ENCODE assay signal across 29 mouse cellular contexts in the genomic region with DNA sequence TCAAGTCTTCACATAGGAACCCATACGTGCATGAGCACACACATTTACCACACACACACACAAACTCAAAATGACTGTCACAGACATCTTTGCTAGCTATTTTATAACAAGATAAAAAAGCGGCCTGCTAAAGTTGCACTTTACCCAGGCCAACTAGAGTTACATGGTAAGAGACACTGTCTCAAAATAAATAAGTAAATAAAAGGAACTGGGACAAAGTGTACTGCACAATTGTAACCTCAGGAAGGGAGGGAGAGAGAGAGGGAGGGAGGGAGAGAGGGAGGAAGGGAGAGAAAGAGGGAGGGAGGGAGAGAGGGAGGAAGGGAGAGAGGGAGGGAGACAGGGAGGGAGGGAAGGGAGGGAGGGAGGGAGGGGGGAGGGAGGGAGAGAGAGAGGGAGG. TPM values are rescaled to one million over a fixed set of nuclear protein-coding genes. Genes with fewer than 3 reads are reported as not detected.
DNase-seq lines count a peak whose midpoint lies in the region; ATAC-seq and TF ChIP-seq lines count a peak whose summit lies in the region.
"Had no signal": no experiment of that assay in that cellular context is flagged by ENCODE, and none has a peak within 500 bp of the region (broad histone marks: within the 10 kb centered on the region; RNA-seq: fewer than 3 reads in every experiment).

No protein-coding gene starts in this region.

- H3K79me2 ChIP-seq in liver, adult 2 months (ENCODE audit: control insufficient read depth, insufficient read depth, low read length) = no peaks in the 10 kb centered on the region

- no peak overlapping the region for H3K4me2 ChIP-seq in kidney, embryonic 15.5 days
- H3K4me2 ChIP-seq in liver, embryonic 12.5 days = no peak overlapping the region
- H3K4me2 ChIP-seq in liver, embryonic 16.5 days (ENCODE audit: low read depth, low read length) = no peak overlapping the region
- H3K4me2 ChIP-seq in liver, postnatal 0 days (ENCODE audit: low read depth, low read length) = no peak overlapping the region
- H3K4me2 ChIP-seq: embryonic facial prominence, embryonic 12.5 days; forebrain, embryonic 13.5 days; forebrain, embryonic 15.5 days had no signal

- no peaks in the 10 kb centered on the region for H3K27me3 ChIP-seq in kidney, adult 2 months (replicated peaks; ENCODE audit: control insufficient read depth, insufficient read depth, low read length)
- H3K27me3 ChIP-seq in kidney, embryonic 15.5 days = no peaks in the 10 kb centered on the region
- H3K27me3 ChIP-seq in liver, adult 2 months (ENCODE audit: control insufficient read depth, insufficient read depth, low read length) = no peaks in the 10 kb centered on the region
- H3K27me3 ChIP-seq in liver, embryonic 12.5 days (replicated peaks) = peaks cover 23% of the 10 kb centered on the region
- H3K27me3 ChIP-seq in liver, embryonic 16.5 days (ENCODE audit: control insufficient read depth, insufficient read depth, low read depth, low read length) = peaks cover 3% of the 10 kb centered on the region; the same call in 1 of the 2 replicates
- no peaks in the 10 kb centered on the region for H3K27me3 ChIP-seq in liver, postnatal 0 days (ENCODE audit: insufficient read depth, low read length)
- H3K27me3 ChIP-seq: embryonic facial prominence, embryonic 12.5 days; forebrain, embryonic 13.5 days; forebrain, embryonic 15.5 days had no signal

- no peaks in the 10 kb centered on the region for H3K36me3 ChIP-seq in kidney, adult 2 months (ENCODE audit: control insufficient read depth, insufficient read depth, low read length)
- no peaks in the 10 kb centered on the region for H3K36me3 ChIP-seq in kidney, embryonic 15.5 days
- H3K36me3 ChIP-seq in liver, adult 2 months (ENCODE audit: control insufficient read depth, insufficient read depth, low read length) = no peaks in the 10 kb centered on the region
- H3K36me3 ChIP-seq in liver, embryonic 12.5 days = no peaks in the 10 kb centered on the region
- no peaks in the 10 kb centered on the region for H3K36me3 ChIP-seq in liver, embryonic 16.5 days (ENCODE audit: control insufficient read depth, insufficient read depth)
- no peaks in the 10 kb centered on the region for H3K36me3 ChIP-seq in liver, postnatal 0 days (replicated peaks; ENCODE audit: insufficient read depth, low read length)
- H3K36me3 ChIP-seq: embryonic facial prominence, embryonic 12.5 days; forebrain, embryonic 15.5 days had no signal

- H3K4me3 ChIP-seq in kidney, adult 2 months (ENCODE audit: insufficient read depth, low read depth, low read length) = no peak overlapping the region
- no peak overlapping the region for H3K4me3 ChIP-seq in kidney, embryonic 15.5 days (replicated peaks)
- peak overlapping the region; percentile 33; the same call in 1 of the 2 replicates for H3K4me3 ChIP-seq in liver, adult 2 months (ENCODE audit: insufficient read depth, low read depth, low read length)
- H3K4me3 ChIP-seq in liver, embryonic 12.5 days = no peak overlapping the region
- no peak overlapping the region for H3K4me3 ChIP-seq in liver, embryonic 16.5 days (ENCODE audit: low read depth, low read length)
- H3K4me3 ChIP-seq in liver, postnatal 0 days (ENCODE audit: low read depth, low read length) = no peak overlapping the region
- H3K4me3 ChIP-seq: embryonic facial prominence, embryonic 10.5 days; embryonic facial prominence, embryonic 12.5 days; forebrain, embryonic 13.5 days; forebrain, embryonic 15.5 days had no signal

- H3K27ac ChIP-seq in kidney, adult 2 months (ENCODE audit: insufficient read depth, low read depth, low read length) = peak overlapping the region; percentile 74
- no peak overlapping the region for H3K27ac ChIP-seq in kidney, embryonic 15.5 days
- peak overlapping the region; percentile 97 for H3K27ac ChIP-seq in liver, adult 2 months (replicated peaks; ENCODE audit: insufficient read depth, low read depth, low read length)
- no peak overlapping the region for H3K27ac ChIP-seq in liver, embryonic 12.5 days
- peak overlapping the region; percentile 24; the same call in 1 of the 2 replicates for H3K27ac ChIP-seq in liver, embryonic 16.5 days (ENCODE audit: low read length)
- H3K27ac ChIP-seq in liver, postnatal 0 days (ENCODE audit: low read depth) = peak overlapping the region; percentile 62
- H3K27ac ChIP-seq: embryonic facial prominence, embryonic 10.5 days; embryonic facial prominence, embryonic 12.5 days; forebrain, embryonic 13.5 days; forebrain, embryonic 15.5 days had no signal

- DNase-seq in kidney, adult 2 months = peak; percentile 43
- DNase-seq in liver, adult 2 months (ENCODE audit: extremely low read depth, low read depth, low spot score) = peak; percentile 92
- DNase-seq in liver = no peak
- DNase-seq in liver, postnatal 0 days = no peak
- DNase-seq in urinary bladder, postnatal 10 days (ENCODE audit: low spot score) = no peak
- DNase-seq: adrenal gland, adult 8-10 months; adrenal gland, postnatal 14 days; adrenal gland, postnatal 36 days; B cell, adult 2 months; cerebellum, adult 11-12 months; cerebellum, adult 2 months; cerebellum, adult 9-10 months; cerebellum, postnatal 10 days; cerebellum, postnatal 25 days had no signal

- no peak for TF ChIP-seq EP300 in liver, postnatal 0 days (IDR thresholded peaks at IDR 0.05; ENCODE audit: low read depth)

- peaks cover 3% of the 10 kb centered on the region; the same call in 1 of the 2 replicates for H3K4me1 ChIP-seq in kidney, adult 2 months (ENCODE audit: control insufficient read depth, insufficient read depth, low read length)
- H3K4me1 ChIP-seq in kidney, embryonic 15.5 days = peaks cover 11% of the 10 kb centered on the region
- H3K4me1 ChIP-seq in liver, adult 2 months (ENCODE audit: control insufficient read depth, insufficient read depth, low read length) = peaks cover 13% of the 10 kb centered on the region
- peaks cover 14% of the 10 kb centered on the region for H3K4me1 ChIP-seq in liver, embryonic 12.5 days
- H3K4me1 ChIP-seq in liver, embryonic 16.5 days (ENCODE audit: control insufficient read depth, low read depth, low read length) = peaks cover 13% of the 10 kb centered on the region
- peaks cover 10% of the 10 kb centered on the region for H3K4me1 ChIP-seq in liver, postnatal 0 days (ENCODE audit: insufficient read depth)

- WGBS in kidney, adult 2 months = 59% methylated on average over 2 of the region's 2 CpGs
- WGBS in kidney, embryonic 15.5 days = 82% methylated on average over 2 of the region's 2 CpGs
- 23% methylated on average over 2 of the region's 2 CpGs for WGBS in liver, adult 2 months
- 68% methylated on average over 2 of the region's 2 CpGs for WGBS in liver, embryonic 12.5 days (ENCODE audit: insufficient replicate concordance)
- WGBS in liver, embryonic 16.5 days (ENCODE audit: insufficient replicate concordance) = 52% methylated on average over 2 of the region's 2 CpGs
- 56% methylated on average over 2 of the region's 2 CpGs for WGBS in liver, postnatal 0 days (ENCODE audit: insufficient replicate concordance)

- TF ChIP-seq POLR2A in kidney, adult 2 months (IDR thresholded peaks at IDR 0.05; ENCODE audit: low read depth, low read length) = no peak
- TF ChIP-seq POLR2A in liver, adult 2 months (IDR thresholded peaks at IDR 0.05; ENCODE audit: extremely low read depth, insufficient read depth, low read length) = no peak

- TF ChIP-seq CTCF in kidney, adult 2 months (conservative IDR thresholded peaks at IDR 0.05; ENCODE audit: insufficient read depth, insufficient read length, low read depth, low read length) = no peak
- TF ChIP-seq CTCF in liver, adult 2 months (IDR thresholded peaks at IDR 0.05; ENCODE audit: low read depth, low read length) = no peak
- TF ChIP-seq CTCF in liver, postnatal 0 days (IDR thresholded peaks at IDR 0.05; ENCODE audit: low read depth) = no peak

- no peaks in the 10 kb centered on the region for H3K9me3 ChIP-seq in kidney, embryonic 15.5 days (replicated peaks)
- H3K9me3 ChIP-seq in liver, embryonic 12.5 days (replicated peaks) = 0 out of 2 replicates have a peak, but pooled peaks cover 3% of the 10 kb centered on the region
- H3K9me3 ChIP-seq in liver, embryonic 16.5 days (replicated peaks; ENCODE audit: control insufficient read depth, low read length) = no peaks in the 10 kb centered on the region
- no peaks in the 10 kb centered on the region for H3K9me3 ChIP-seq in liver, postnatal 0 days (ENCODE audit: low read length)
- H3K9me3 ChIP-seq: embryonic facial prominence, embryonic 12.5 days; forebrain, embryonic 13.5 days; forebrain, embryonic 15.5 days had no signal

- ATAC-seq in kidney, embryonic 15.5 days (replicated peaks; ENCODE audit: low FRiP score) = no peak
- no peak for ATAC-seq in liver, embryonic 12.5 days
- no peak for ATAC-seq in liver, embryonic 16.5 days (ENCODE audit: low read depth)
- 0 out of 2 replicates have a peak, but pooled peaks have one; percentile 22 for ATAC-seq in liver, postnatal 0 days
- ATAC-seq: CD4-positive, CD25-positive, alpha-beta regulatory T cell, adult 4 months; forebrain, embryonic 13.5 days; forebrain, embryonic 15.5 days had no signal

- no peak overlapping the region for H3K9ac ChIP-seq in kidney, embryonic 15.5 days
- peak overlapping the region; percentile 76 for H3K9ac ChIP-seq in liver, adult 2 months (ENCODE audit: low read depth, low read length)
- H3K9ac ChIP-seq in liver, embryonic 12.5 days = no peak overlapping the region
- H3K9ac ChIP-seq in liver, embryonic 16.5 days (ENCODE audit: low read depth, low read length) = no peak overlapping the region
- H3K9ac ChIP-seq in liver, postnatal 0 days (replicated peaks) = no peak overlapping the region
- H3K9ac ChIP-seq: embryonic facial prominence, embryonic 12.5 days; forebrain, embryonic 13.5 days; forebrain, embryonic 15.5 days had no signal

RNA-seq across cellular contexts. Expression of gene B4galnt4, which starts 8.5 kb away (rescaled TPM):
- 0.16 and 0.44 TPM in 2 replicates for polyA plus RNA-seq in kidney, adult 2 months (2012; rRNA removed)
- 12.4 and 15.4 TPM in 2 replicates for polyA plus RNA-seq in kidney, embryonic 15.5 days (2015; fragmentation: Nextera tagmentation; extraction: Ambion mirVana)
- 0.09 TPM in 1 of 2 replicates, not detected in the other for total RNA-seq in liver, adult 2 months (2014; rRNA removed)
- 0.04 and 0.10 TPM in 2 replicates for polyA plus RNA-seq in liver, adult 2 months (2012; rRNA removed)
- polyA plus RNA-seq in liver, embryonic 12.5 days (2016; fragmentation: Nextera tagmentation; extraction: Ambion mirVana) = 1.9 and 2.3 TPM in 2 replicates
- 0.35 and 0.37 TPM in 2 replicates for polyA plus RNA-seq in liver, embryonic 16.5 days (2015; fragmentation: Nextera tagmentation; extraction: Ambion mirVana)
- polyA plus RNA-seq in liver, postnatal 0 days (2015; fragmentation: Nextera tagmentation; extraction: Ambion mirVana) = 0.15 and 0.34 TPM in 2 replicates

RNA-seq across cellular contexts. Expression of gene Gm17387, which starts 23.5 kb away (rescaled TPM):
- polyA plus RNA-seq in kidney, adult 2 months (2012; rRNA removed) = not detected in 2 replicates
- polyA plus RNA-seq in kidney, embryonic 15.5 days (2015; fragmentation: Nextera tagmentation; extraction: Ambion mirVana) = not detected in 2 replicates
- total RNA-seq in liver, adult 2 months (2014; rRNA removed) = not detected in 2 replicates
- polyA plus RNA-seq in liver, adult 2 months (2012; rRNA removed) = not detected in 2 replicates
- not detected in 2 replicates for polyA plus RNA-seq in liver, embryonic 12.5 days (2016; fragmentation: Nextera tagmentation; extraction: Ambion mirVana)
- not detected in 2 replicates for polyA plus RNA-seq in liver, embryonic 16.5 days (2015; fragmentation: Nextera tagmentation; extraction: Ambion mirVana)
- not detected in 2 replicates for polyA plus RNA-seq in liver, postnatal 0 days (2015; fragmentation: Nextera tagmentation; extraction: Ambion mirVana)
- total RNA-seq: adrenal gland, adult 18-20 months; adrenal gland, adult 8-10 months; adrenal gland, postnatal 14 days; adrenal gland, postnatal 36 days; CH12.LX; ES-E14; MEL had no signal
- polyA plus RNA-seq: CD4-positive, CD25-positive, alpha-beta regulatory T cell, adult 4 months; cerebellum, adult 2 months; cortical plate, adult 2 months; embryonic facial prominence, embryonic 10.5 days; embryonic facial prominence, embryonic 12.5 days; embryonic facial prominence, embryonic 14.5 days; forebrain, embryonic 11.5 days; forebrain, embryonic 13.5 days; forebrain, embryonic 15.5 days had no signal

RNA-seq across cellular contexts. Expression of gene Pkp3, which starts 25.6 kb away (rescaled TPM):
- 17.0 and 19.8 TPM in 2 replicates for polyA plus RNA-seq in kidney, adult 2 months (2012; rRNA removed)
- 7.8 and 7.9 TPM in 2 replicates for polyA plus RNA-seq in kidney, embryonic 15.5 days (2015; fragmentation: Nextera tagmentation; extraction: Ambion mirVana)
- total RNA-seq in liver, adult 2 months (2014; rRNA removed) = 0.60 and 0.83 TPM in 2 replicates
- 1.9 and 2.0 TPM in 2 replicates for polyA plus RNA-seq in liver, adult 2 months (2012; rRNA removed)
- 0.71 and 1.1 TPM in 2 replicates for polyA plus RNA-seq in liver, embryonic 12.5 days (2016; fragmentation: Nextera tagmentation; extraction: Ambion mirVana)
- 0.69 and 1.1 TPM in 2 replicates for polyA plus RNA-seq in liver, embryonic 16.5 days (2015; fragmentation: Nextera tagmentation; extraction: Ambion mirVana)
- 1.4 and 1.5 TPM in 2 replicates for polyA plus RNA-seq in liver, postnatal 0 days (2015; fragmentation: Nextera tagmentation; extraction: Ambion mirVana)
- total RNA-seq: MEL had no signal
- polyA plus RNA-seq: forebrain, embryonic 13.5 days; forebrain, embryonic 15.5 days had no signal

RNA-seq across cellular contexts. Expression of gene Ifitm6, which starts 34.7 kb away (rescaled TPM):
- 1.6 and 2.3 TPM in 2 replicates for polyA plus RNA-seq in kidney, adult 2 months (2012; rRNA removed)
- 1.3 and 2.2 TPM in 2 replicates for polyA plus RNA-seq in kidney, embryonic 15.5 days (2015; fragmentation: Nextera tagmentation; extraction: Ambion mirVana)
- total RNA-seq in liver, adult 2 months (2014; rRNA removed) = 0.81 and 0.83 TPM in 2 replicates
- polyA plus RNA-seq in liver, adult 2 months (2012; rRNA removed) = 0.72 and 1.7 TPM in 2 replicates
- 1.4 and 2.7 TPM in 2 replicates for polyA plus RNA-seq in liver, embryonic 12.5 days (2016; fragmentation: Nextera tagmentation; extraction: Ambion mirVana)
- polyA plus RNA-seq in liver, embryonic 16.5 days (2015; fragmentation: Nextera tagmentation; extraction: Ambion mirVana) = 23.3 and 28.4 TPM in 2 replicates
- 53.6 and 54.4 TPM in 2 replicates for polyA plus RNA-seq in liver, postnatal 0 days (2015; fragmentation: Nextera tagmentation; extraction: Ambion mirVana)
- total RNA-seq: CH12.LX, MEL had no signal
- polyA plus RNA-seq: CD4-positive, CD25-positive, alpha-beta regulatory T cell, adult 4 months; embryonic facial prominence, embryonic 10.5 days; forebrain, embryonic 11.5 days; forebrain, embryonic 13.5 days; forebrain, embryonic 15.5 days had no signal

RNA-seq across cellular contexts. Expression of gene Ifitm3, which starts 41.9 kb away (rescaled TPM):
- polyA plus RNA-seq in kidney, adult 2 months (2012; rRNA removed) = 259 and 313 TPM in 2 replicates
- polyA plus RNA-seq in kidney, embryonic 15.5 days (2015; fragmentation: Nextera tagmentation; extraction: Ambion mirVana) = 187 and 205 TPM in 2 replicates
- 296 and 392 TPM in 2 replicates for total RNA-seq in liver, adult 2 months (2014; rRNA removed)
- polyA plus RNA-seq in liver, adult 2 months (2012; rRNA removed) = 848 and 1,254 TPM in 2 replicates
- 35.7 TPM in 2 replicates for polyA plus RNA-seq in liver, embryonic 12.5 days (2016; fragmentation: Nextera tagmentation; extraction: Ambion mirVana)
- 68.0 and 76.2 TPM in 2 replicates for polyA plus RNA-seq in liver, embryonic 16.5 days (2015; fragmentation: Nextera tagmentation; extraction: Ambion mirVana)
- 295 and 298 TPM in 2 replicates for polyA plus RNA-seq in liver, postnatal 0 days (2015; fragmentation: Nextera tagmentation; extraction: Ambion mirVana)

Comparison
In these comparisons a context has a peak if more than half of its experiments do, and no peak if none do; other contexts are left out.
1. DNase-seq: peak in kidney, adult 2 months (single experiment) and liver, adult 2 months (single experiment); none in liver (single experiment), liver, postnatal 0 days (single experiment) and urinary bladder, postnatal 10 days (single experiment).
2. H3K27ac ChIP-seq: peak in kidney, adult 2 months (single experiment), liver, adult 2 months (single experiment), liver, embryonic 16.5 days (single experiment) and liver, postnatal 0 days (single experiment); none in kidney, embryonic 15.5 days (single experiment) and liver, embryonic 12.5 days (single experiment).